Mouse (Mus musculus) intestine, embryonic 15.5 days (tissue): ENCODE measurements around the gene Odaph. TPM values are rescaled to one million over a fixed set of nuclear protein-coding genes. Genes with fewer than 3 reads are reported as not detected.

Source experiments
- ATAC-seq: fragments of 200-750 bp; cut with Nextera tagmentation; 2 replicates; pipeline ENCODE4 v1.8.0; 2017; ENCODE audit warnings: moderate TSS enrichment, moderate library complexity
- H3K27ac ChIP-seq: fragments of 300-500 bp; sonication (generic); 2 replicates; pipeline ENCODE4 v1.5.1; 2015; ENCODE audit warnings: mild to moderate bottlenecking, inconsistent platforms
- H3K27me3 ChIP-seq: fragments of 300-500 bp; sonication (generic); replicated peaks from 2 replicates; pipeline ENCODE4 v1.6.1; 2015; ENCODE audit warnings: inconsistent platforms
- H3K36me3 ChIP-seq: fragments of 300-500 bp; sonication (generic); 2 replicates; pipeline ENCODE4 v1.6.1; 2015; ENCODE audit warnings: inconsistent platforms
- H3K4me1 ChIP-seq: fragments of 300-500 bp; sonication (generic); replicated peaks from 2 replicates; pipeline ENCODE4 v1.6.1; 2015; ENCODE audit warnings: inconsistent platforms
- H3K4me2 ChIP-seq: fragments of 300-500 bp; sonication (generic); replicated peaks from 2 replicates; pipeline ENCODE4 v1.6.1; 2015; ENCODE audit warnings: mild to moderate bottlenecking, inconsistent platforms
- H3K4me3 ChIP-seq: fragments of 300-500 bp; sonication (generic); replicated peaks from 2 replicates; pipeline ENCODE4 v1.5.1; 2015; ENCODE audit warnings: inconsistent platforms
- H3K9ac ChIP-seq: fragments of 300-500 bp; sonication (generic); 2 replicates; pipeline ENCODE4 v1.6.1; 2015; ENCODE audit warnings: inconsistent platforms
- H3K9me3 ChIP-seq: fragments of 300-500 bp; sonication (generic); 2 replicates; pipeline ENCODE4 v1.6.1; 2016; ENCODE audit warnings: inconsistent platforms
- WGBS: fragments of 180-500 bp; shearing (Covaris S2); methylation state at CpG from one replicate; pipeline ENCODE4 v1.1.7; 2015; 5-methylcytosine and 5-hydroxymethylcytosine counted together
- polyA plus RNA-seq: library from polyadenylated mRNA; unstranded; fragments of >200 nt; fragmentation: Nextera tagmentation; extraction: Ambion mirVana; gene quantifications from 2 replicates; pipeline ENCODE4 v1.2.1, GENCODE M21; 2015

Odaph gene
- polyA plus RNA-seq, 1 experiment from 2014 or later: not detected

- H3K9ac ChIP-seq: no peak overlapping the region
- 70% methylated on average over 13 of the region's 13 CpGs for WGBS
- H3K36me3 ChIP-seq: no peaks in the 10 kb centered on the region
- H3K27me3 ChIP-seq: no peaks in the 10 kb centered on the region
- H3K4me2 ChIP-seq: no peak overlapping the region
- no peaks in the 10 kb centered on the region for H3K4me1 ChIP-seq
- H3K27ac ChIP-seq: no peak overlapping the region
- H3K4me3 ChIP-seq: no peak overlapping the region
- no peaks in the 10 kb centered on the region for H3K9me3 ChIP-seq
- ATAC-seq: no peak
Observed at GRCm38 (mm10) chr5:91994546-91994945, 7.3 kb downstream of the Odaph start.

DNA sequence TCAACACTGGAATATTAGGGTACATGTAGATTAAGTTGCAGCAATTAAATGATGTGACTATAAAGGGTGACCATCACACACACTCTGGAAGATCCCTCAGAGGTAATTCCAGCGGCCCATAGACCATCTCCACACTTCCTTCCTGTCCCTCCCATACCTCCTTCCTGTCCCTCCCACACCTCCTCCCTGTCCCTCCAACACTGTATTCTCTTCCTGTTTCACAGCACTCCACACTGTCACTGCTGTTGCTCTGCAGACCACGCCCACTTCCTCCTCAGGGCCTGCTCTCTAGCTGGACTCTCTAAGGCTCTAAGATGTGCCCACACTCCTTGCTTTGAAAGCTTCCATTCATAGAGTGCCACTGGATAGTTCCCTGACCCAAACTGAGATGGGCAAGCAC, 13.5 kb downstream of the Odaph start:
- no peak overlapping the region for H3K27ac ChIP-seq
- no peak overlapping the region for H3K4me3 ChIP-seq
- ATAC-seq: no peak
- H3K4me2 ChIP-seq: no peak overlapping the region
- H3K36me3 ChIP-seq: no peaks in the 10 kb centered on the region
- H3K9me3 ChIP-seq: no peaks in the 10 kb centered on the region
- H3K27me3 ChIP-seq: no peaks in the 10 kb centered on the region
- 66% methylated on average over 2 of the region's 2 CpGs for WGBS
- no peak overlapping the region for H3K9ac ChIP-seq
- no peaks in the 10 kb centered on the region for H3K4me1 ChIP-seq

- no peak overlapping the region for H3K9ac ChIP-seq
- ATAC-seq: peak; percentile 59; the same call in 1 of the 2 replicates
- H3K4me3 ChIP-seq: no peak overlapping the region
- no peaks in the 10 kb centered on the region for H3K9me3 ChIP-seq
- H3K4me1 ChIP-seq: no peaks in the 10 kb centered on the region
- no peaks in the 10 kb centered on the region for H3K27me3 ChIP-seq
- 66% methylated on average over 2 of the region's 2 CpGs for WGBS
- no peak overlapping the region for H3K4me2 ChIP-seq
- H3K27ac ChIP-seq: no peak overlapping the region
- H3K36me3 ChIP-seq: no peaks in the 10 kb centered on the region
Observed at GRCm38 (mm10) chr5:92003011-92003410, 15.7 kb downstream of the Odaph start.

- Histone ChIP-seq H3K4me1 (no peaks in the 10 kb centered on the region), H3K36me3 (no peaks in the 10 kb centered on the region), H3K4me2 (no peak overlapping the region), H3K27ac (no peak overlapping the region), H3K9me3 (no peaks in the 10 kb centered on the region), H3K4me3 (no peak overlapping the region), H3K9ac (no peak overlapping the region), H3K27me3 (no peaks in the 10 kb centered on the region)
- no peak for ATAC-seq
- WGBS: 34% methylated on average over 2 of the region's 2 CpGs
Observed at GRCm38 (mm10) chr5:92009827-92010226, 22.6 kb downstream of the Odaph start.

DNA sequence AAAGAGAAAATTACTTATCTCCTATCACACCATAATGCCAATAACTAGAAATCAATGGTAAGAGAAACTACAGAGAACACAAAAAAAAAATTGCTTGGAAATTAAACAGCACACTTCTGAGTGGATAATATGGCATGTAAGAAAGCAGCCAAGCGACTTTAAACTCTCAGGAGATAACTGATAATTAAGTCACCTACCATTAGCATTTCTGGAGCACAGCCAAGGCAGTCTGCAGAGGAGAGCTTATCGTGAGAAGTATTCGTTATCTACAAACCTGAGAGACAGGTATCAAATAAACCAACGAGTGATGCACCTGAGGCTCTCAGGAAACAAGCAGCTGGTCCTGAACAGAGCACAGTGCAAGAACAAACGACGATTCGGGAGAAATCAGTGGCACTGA, 24.5 kb downstream of the Odaph start:
- Histone ChIP-seq H3K27ac (no peak overlapping the region), H3K4me1 (no peaks in the 10 kb centered on the region), H3K27me3 (no peaks in the 10 kb centered on the region), H3K36me3 (no peaks in the 10 kb centered on the region), H3K9ac (no peak overlapping the region), H3K4me2 (no peak overlapping the region), H3K9me3 (no peaks in the 10 kb centered on the region), H3K4me3 (no peak overlapping the region)
- no peak for ATAC-seq
- 54% methylated on average over 7 of the region's 7 CpGs for WGBS

DNA sequence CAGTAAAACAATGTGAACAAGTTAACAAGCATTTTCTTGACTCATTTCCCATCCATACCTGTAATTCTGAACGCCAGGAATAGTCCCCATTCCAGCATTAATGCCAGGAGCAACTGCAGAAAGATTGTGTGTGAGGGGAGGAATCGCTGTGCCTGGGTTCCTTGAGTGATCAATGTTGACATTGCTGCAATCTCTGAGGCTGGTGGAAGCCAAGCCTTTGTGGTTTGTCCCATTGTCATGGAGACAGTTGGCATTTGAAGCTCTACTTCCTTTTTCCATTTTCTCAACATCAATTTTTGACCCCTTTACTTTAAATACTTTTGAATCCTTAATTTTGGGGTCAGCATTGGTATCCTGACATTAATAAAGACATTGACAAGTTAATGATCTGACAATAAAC, 32.7 kb downstream of the Odaph start:
- Histone ChIP-seq H3K4me3 (no peak overlapping the region), H3K9me3 (no peaks in the 10 kb centered on the region), H3K36me3 (no peaks in the 10 kb centered on the region), H3K27me3 (no peaks in the 10 kb centered on the region), H3K4me1 (no peaks in the 10 kb centered on the region), H3K4me2 (no peak overlapping the region), H3K27ac (no peak overlapping the region), H3K9ac (no peak overlapping the region)
- 61% methylated on average over 2 of the region's 2 CpGs for WGBS
- ATAC-seq: no peak

DNA sequence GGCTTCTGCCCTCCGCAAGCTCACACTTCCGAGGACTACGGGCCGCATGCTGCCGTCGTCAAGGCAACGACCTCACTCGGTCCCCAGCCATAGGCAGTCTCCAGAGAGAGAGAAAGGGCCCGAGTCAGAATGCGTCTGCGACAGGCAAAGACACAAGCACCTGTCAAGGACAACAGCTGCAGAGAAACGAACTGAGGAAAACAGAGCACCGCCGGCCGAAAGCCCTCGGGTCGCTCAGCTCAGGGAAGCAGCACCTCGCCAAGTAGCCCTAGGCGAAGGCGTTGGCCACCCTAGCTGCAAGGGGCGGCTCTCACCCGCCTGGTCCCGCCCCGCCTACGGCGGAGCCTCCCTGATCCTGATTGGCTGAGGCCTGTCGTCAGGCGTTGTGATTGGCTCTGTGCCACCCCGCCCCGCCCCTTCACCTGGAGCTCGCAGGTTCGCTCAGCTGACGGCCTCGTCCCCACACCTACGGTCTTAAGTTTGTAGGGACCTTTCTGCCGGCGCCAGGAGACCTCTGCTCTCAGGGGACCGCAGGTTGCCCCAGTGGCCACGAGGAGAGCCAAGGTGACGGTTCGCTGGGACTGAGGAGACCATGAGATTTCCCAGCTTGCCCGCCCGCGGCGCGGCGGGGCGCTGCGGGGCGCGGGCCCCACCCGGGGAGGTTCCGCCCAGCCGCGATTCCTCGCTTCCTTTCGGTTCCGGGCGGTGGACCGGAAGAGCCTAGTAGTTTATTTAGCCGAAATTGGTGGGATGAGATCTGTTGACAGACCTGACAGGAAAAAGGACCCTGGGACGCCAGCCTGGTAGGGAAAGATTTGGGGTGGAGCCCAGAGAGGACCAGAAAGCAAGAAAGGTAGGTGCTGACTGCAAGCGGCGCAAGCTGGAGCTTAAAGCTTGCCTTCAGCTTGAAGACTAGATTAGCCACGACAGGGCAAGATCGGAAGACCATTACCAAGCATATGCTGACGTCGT, 55.4 kb downstream of the Odaph start:
- under 1% methylated on average over 68 of the region's 68 CpGs for WGBS
- ATAC-seq: peak; percentile 100
- 0 out of 2 replicates have a peak, but pooled peaks cover 4% of the 10 kb centered on the region for H3K4me1 ChIP-seq
- H3K9me3 ChIP-seq: no peaks in the 10 kb centered on the region
- no peaks in the 10 kb centered on the region for H3K27me3 ChIP-seq
- H3K27ac ChIP-seq: peak overlapping the region; percentile 88
- peak overlapping the region; percentile 85 for H3K4me2 ChIP-seq
- H3K9ac ChIP-seq: peak overlapping the region; percentile 57
- peak overlapping the region; percentile 82 for H3K4me3 ChIP-seq
- no peaks in the 10 kb centered on the region for H3K36me3 ChIP-seq

- H3K27ac ChIP-seq: peak within 1 kb of the TSS; percentile 88
Observed at GRCm38 (mm10) chr5:92043783-92044182, 56.5 kb downstream of the Odaph start, which contains the start of gene Cdkl2. Gene Cdkl2 (minus strand): TSS chr5:92043883.

More at GRCm38 (mm10) chr5:92043783-92044182, 56.5 kb downstream of the Odaph start, which contains the start of gene Cdkl2:
- Histone ChIP-seq H3K27me3 (no peaks in the 10 kb centered on the region), H3K9ac (peak within 1 kb of the TSS; percentile 57), H3K4me1 (0 out of 2 replicates have a peak, but pooled peaks cover 4% of the 10 kb centered on the region), H3K36me3 (no peaks in the 10 kb centered on the region), H3K4me3 (peak within 1 kb of the TSS; percentile 82), H3K4me2 (peak within 1 kb of the TSS; percentile 85), H3K9me3 (no peaks in the 10 kb centered on the region)
- WGBS: 72% methylated on average over 4 of the region's 4 CpGs
- no peak for ATAC-seq

Other genes starting within 250 kb of the Odaph start
- gene Rchy1, start 24.4 kb upstream of the Odaph start, polyA plus RNA-seq: 74.1 and 80.7 TPM in 2 replicates
- 2.6 and 2.8 TPM in 2 replicates for gene Cdkl2, start 56.4 kb downstream of the Odaph start, polyA plus RNA-seq
- 162 and 195 TPM in 2 replicates for gene G3bp2, start 96.2 kb downstream of the Odaph start, polyA plus RNA-seq
- 42.4 and 45.9 TPM in 2 replicates for gene Uso1, start 150.5 kb downstream of the Odaph start, polyA plus RNA-seq
- not detected in 2 replicates for gene U90926, start 227.9 kb downstream of the Odaph start, polyA plus RNA-seq